Mouse (Mus musculus) bone marrow macrophage, adult 2 months (primary cell): ENCODE results near the gene Dnajc5.

ENCODE experiments used
- CTCF ChIP-seq: IDR thresholded peaks from 2 replicates; pipeline ENCODE4 v1.5.1; 2012; ENCODE audit warnings: low read depth, mild to moderate bottlenecking, low read length, moderate library complexity
- POLR2A ChIP-seq: IDR thresholded peaks from 2 replicates; pipeline ENCODE4 v1.6.1; 2012; ENCODE audit warnings: mild to moderate bottlenecking, low read depth, low read length, borderline replicate concordance

- TF ChIP-seq CTCF (no peak), POLR2A (no peak)
Measured at GRCm38 (mm10) chr2:181602367-181602766, 82.1 kb downstream of the Dnajc5 start.
